Mouse (Mus musculus) lung, postnatal 25 days (tissue): ENCODE data around the gene Rpp14.

Source experiments
- DNase-seq: peaks from one replicate; pipeline ENCODE4 v3.0.0; 2022; ENCODE audit warnings: low spot score

Rpp14 gene

DNA sequence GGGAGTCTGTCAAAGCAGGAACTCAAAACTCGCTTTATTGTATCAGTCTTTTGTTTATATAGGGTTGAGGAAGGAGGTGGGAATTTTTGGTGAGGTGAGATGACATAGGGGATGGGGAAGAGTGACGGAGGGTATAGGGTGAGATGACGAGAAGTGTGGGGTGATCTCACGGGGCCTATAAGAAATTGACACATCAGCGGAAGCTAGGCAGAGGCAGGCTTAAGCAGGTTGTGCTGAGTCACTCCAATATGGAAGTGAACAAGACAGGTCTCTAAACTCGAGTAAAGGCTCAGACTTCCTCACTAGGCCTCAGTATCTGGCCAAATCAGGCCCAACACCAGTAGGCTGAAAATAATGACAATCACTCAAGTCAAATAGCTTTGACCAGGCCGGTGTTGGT lies 20.2 kb upstream of the Rpp14 start:
- no peak for DNase-seq

DNA sequence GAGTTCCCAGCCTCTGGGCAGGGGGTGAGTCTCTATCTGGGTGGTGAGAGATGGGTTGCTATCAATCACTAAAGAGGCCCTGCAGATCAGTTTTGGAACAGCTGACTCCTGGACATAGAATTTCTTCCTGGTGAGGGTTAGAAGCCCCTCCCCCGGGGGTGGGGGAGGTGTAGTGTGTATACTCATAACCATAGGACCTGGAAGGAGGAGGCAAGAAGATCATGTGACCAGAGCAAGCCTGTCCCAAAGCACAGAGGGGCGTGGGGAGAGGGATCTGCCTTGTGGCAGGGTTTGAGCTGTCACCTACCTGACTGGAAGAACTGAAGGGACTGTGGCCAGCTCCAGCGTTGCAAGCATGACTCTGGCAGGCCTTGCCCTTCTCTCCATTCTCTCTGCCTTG lies 18.1 kb upstream of the Rpp14 start:
- DNase-seq: no peak

GRCm38 (mm10) chr14:8062537-8063301 lies 17.4 kb upstream of the Rpp14 start:
- DNase-seq: no peak

DNA sequence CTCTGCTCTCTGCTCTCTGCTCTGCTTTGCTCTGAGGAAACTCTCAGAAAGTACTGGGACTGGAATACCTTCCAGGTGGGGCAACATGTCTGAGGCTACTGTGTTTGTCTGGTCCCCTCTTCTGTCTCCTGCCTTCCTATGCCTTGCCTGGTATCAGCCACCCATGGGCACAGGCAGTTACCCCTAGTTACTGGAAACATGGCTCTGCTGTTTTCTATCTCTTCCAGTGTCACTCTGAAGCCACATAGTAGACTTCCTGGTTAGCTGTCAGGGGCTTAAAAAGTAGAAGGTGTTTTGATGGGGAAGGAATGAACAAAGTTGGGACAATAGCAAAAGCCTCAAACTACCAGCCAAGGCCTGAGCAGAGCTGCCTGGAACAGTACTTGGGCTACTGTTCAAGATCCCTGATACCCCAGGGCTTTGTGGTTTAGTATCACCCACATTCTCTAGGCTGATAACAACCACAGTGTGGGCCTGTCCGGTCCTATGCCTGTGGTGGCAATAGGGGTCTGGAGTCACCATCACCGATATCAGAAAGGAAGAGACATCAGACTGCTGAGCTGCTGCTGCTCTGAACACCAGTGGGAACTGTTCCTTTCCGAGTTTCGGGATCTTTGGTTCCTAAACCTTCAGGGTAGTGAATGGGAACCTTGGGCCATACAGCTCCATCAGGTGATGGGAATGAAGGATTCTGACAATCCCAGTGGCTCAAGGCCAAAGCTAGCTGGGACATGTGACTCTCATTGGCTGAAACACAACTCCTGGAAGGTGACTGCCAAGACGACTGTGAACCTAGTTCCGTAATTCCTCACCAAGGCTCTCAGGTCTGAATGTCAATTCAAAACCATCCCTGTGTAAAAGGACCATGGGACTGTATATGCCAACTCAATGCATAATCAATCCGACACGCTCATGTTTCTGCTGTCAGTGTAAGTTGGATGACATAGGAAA lies 16.1 kb upstream of the Rpp14 start:
- DNase-seq: no peak

GRCm38 (mm10) chr14:8080718-8081117 lies 551 bp downstream of the Rpp14 start:
- peak; percentile 35 for DNase-seq

DNA sequence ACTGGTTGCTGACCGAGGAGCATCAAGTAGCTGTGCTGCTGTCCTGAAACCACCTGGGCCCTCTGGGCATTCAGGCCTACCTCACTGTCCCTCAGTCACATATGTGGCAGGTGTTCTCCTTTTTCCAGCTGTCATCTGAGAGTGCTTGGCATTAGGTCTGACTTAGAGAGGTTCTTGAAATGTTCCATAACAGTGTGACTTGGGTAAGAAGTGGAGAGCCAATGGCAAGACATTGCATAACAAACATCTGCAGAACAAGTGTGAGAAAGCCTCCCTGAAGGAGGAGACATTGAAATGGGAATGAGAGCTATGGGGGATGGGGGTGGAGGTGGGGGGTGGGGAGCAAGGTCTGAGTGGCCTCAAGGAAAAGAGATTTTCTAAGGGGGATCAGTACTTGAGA lies 2.8 kb downstream of the Rpp14 start:
- DNase-seq: peak; percentile 61

GRCm38 (mm10) chr14:8089016-8089415 lies 8.8 kb downstream of the Rpp14 start:
- DNase-seq: no peak

DNA sequence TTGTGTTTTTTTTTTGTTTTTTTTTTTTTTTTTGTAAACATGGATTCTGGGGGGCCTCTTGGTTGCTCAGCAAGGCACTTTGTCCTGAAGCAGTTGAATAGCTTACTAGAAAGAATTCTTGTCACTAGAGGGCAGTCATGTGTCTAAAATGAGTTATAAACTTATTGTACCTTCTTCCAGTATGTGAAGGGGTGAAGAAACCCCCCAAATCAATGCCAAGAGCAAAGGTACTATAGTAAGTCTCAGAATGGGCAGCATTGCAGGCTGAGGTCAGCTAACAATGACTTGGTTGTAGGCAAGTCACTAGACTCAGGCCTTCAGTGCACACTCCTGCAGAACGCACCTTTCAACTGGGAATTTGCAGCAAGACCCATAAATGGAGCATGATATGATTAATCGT lies 12.4 kb downstream of the Rpp14 start:
- DNase-seq: peak; percentile 66

DNA sequence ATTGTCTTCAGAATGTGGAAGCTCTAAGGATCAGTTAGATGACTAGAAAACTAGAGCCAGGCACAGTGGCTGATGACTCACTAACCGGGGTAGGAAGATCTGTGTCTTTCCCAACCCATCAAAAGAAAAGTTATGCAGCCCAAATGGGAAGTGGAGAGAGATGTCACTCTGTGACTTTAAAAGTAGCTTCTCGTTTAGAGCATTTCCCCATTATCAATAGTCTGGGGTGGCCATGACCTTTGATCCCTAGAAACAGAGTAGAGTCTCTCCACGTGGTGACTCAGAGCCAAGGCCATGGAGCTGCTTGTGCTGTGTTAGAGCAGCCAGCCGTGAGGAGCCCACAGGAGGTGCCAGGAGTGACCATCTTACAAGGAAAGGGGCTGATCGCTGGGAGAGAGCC lies 13.3 kb downstream of the Rpp14 start:
- no peak for DNase-seq

DNA sequence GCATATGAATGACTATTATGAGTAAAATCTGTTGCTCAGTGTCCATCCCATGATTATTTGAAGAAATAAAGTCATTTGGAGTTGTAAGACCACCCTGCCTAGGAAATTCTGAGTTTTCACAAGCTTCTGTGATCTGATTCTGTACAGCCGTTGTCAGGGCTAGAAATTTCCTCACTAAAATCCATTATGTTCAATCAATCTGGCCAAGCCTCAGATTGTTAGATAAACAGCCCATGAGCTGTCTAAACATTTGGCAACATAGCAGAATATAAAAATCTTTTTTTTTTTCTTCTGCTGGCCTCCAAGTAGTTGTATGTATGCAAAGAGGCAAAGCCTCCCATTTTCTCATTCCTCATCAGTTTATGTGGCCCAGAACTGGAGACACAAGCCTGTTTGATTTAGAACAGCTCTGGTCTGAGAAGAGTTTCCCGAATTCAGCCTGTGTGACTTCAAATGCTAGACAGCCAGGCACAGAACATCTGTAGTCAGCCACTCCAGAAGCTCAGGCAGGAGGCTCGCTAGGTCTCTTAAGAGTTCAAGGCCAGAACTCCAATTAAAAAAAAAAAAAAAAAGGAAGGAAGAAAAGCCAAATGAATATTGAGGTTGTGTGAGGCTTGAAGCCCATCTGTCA lies 14.9 kb downstream of the Rpp14 start:
- DNase-seq: no peak

DNA sequence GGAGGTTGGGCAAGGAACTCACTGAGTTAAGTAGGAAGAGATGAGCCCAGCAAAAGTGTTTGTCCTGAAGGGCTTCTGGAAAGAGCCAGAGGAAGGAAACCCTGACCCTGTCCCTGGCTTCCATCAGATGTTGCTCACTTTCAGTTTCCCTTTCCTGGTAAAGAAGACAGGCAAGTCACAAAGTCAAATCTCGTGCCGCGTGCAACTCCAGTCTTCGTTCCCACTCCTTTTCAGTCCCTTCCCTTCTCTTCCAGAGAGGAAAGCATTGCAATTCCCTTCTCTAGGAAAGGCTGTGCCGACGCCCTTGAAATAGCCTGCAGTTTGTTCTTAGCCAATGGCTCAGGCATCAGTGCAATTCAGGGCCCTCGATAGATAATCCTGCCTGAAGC lies 15.4 kb downstream of the Rpp14 start:
- DNase-seq: peak; percentile 66

GRCm38 (mm10) chr14:8097978-8098686 lies 18.0 kb downstream of the Rpp14 start, which contains the start of gene Pxk:
TSS of gene Pxk (plus strand) at chr14:8098211.
- DNase-seq: peak; percentile 93

DNA sequence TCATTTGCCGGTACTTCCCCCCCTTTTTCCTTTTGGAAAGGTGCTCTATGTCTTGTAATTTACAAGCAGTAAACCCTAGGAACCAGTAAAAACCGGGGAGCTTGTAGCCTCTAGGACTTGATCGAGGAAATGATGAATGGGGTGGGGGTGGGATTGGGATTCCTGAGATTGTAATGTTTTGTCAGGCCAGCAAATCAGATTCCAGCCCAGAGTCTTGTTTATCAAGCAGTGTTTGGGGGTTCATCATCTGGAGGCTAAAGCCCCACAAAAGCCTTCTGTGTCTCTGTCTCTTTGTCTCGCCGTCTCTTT lies 18.5 kb downstream of the Rpp14 start:
- DNase-seq: no peak

- DNase-seq: peak; percentile 62
Measured at GRCm38 (mm10) chr14:8099561-8100021, 19.4 kb downstream of the Rpp14 start.

DNA sequence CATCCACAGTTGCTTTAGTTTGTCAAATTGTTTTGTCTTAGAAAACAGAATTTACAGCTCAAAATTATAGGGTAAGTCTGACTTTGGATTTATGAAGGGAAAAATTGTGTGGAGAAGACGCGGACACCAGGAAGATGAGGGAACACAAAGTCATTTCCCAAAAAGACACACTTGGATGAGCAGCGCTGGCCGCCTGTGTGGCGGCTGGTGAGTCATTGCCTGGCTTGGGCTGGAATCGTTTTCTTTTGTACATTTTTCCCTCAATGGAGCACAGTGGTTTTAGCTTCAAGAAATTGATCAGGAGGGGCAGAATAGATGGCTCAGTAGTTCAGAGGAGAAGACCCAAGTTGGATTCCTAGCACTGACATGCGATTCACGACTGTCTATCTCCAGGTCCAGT lies 21.7 kb downstream of the Rpp14 start:
- DNase-seq: no peak

GRCm38 (mm10) chr14:8102676-8103075 lies 22.5 kb downstream of the Rpp14 start:
- DNase-seq: no peak

- no peak for DNase-seq
Measured at GRCm38 (mm10) chr14:8108047-8108446, 27.9 kb downstream of the Rpp14 start.

DNA sequence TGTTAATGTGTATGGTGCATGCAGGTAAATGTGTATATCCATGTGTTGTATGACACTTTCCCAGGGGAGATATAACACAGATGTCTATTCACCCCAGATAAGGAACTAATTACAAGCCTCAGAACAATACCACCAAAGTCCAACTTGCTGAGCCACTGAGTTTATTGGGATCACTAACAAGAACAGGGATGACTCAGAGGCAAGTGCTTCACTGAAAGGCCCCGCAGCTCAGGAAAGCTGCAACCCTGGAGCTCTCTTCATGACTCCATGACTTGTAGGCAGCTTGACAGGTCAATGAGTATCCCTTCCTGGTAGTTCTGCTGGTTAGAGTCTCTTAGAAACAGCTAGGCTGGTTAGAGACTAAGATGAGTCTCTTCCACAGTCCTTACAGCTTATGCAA lies 28.8 kb downstream of the Rpp14 start:
- DNase-seq: no peak

DNA sequence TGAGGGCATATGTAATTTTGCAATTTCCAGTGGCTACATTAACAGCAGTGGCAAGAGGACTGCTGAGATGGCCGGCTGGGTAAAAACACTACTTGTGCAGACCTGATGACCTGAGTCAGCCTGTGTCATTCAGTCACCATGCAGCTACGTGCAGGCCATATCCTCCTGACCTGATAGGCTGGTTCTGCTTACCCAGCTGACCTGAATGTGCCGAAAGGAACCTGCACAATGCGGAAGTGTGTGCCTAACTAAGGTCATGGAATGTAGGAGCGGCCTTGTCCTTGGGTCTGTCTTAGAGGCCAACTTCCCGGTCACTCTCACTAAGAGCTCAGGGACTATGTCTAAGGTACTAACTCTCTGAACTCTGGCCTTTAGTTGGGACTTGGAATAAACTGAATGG lies 31.4 kb downstream of the Rpp14 start:
- peak; percentile 40 for DNase-seq

GRCm38 (mm10) chr14:8112036-8112435 lies 31.9 kb downstream of the Rpp14 start:
- DNase-seq: no peak

DNA sequence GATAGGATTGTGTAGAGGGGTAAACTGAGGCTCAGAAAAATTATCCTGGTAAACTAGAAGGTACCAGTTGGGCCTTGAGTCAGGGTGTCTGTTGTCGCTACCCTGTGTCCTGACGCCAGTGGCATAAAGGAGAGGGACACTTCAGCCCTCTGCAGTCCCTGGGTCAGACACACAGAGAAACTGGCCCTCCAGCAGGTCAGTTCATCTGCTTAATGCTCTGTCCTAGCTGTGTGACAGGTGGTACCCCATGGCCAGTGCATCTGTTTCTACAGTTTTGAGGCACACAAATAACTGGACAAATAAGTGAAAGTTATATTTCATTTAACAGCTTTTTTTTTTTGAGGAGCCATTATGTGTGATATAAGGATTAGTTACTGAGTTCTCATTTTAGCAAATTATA lies 33.4 kb downstream of the Rpp14 start:
- DNase-seq: no peak

- no peak for DNase-seq
Measured at GRCm38 (mm10) chr14:8114306-8114705, 34.1 kb downstream of the Rpp14 start.
